Mouse (Mus musculus): ENCODE data around the gene Sox8. TPM values are rescaled to one million over a fixed set of nuclear protein-coding genes. Genes with fewer than 3 reads are reported as not detected.

Sox8 gene
- polyA plus RNA-seq, 1 experiment: 8.2 TPM

DNA sequence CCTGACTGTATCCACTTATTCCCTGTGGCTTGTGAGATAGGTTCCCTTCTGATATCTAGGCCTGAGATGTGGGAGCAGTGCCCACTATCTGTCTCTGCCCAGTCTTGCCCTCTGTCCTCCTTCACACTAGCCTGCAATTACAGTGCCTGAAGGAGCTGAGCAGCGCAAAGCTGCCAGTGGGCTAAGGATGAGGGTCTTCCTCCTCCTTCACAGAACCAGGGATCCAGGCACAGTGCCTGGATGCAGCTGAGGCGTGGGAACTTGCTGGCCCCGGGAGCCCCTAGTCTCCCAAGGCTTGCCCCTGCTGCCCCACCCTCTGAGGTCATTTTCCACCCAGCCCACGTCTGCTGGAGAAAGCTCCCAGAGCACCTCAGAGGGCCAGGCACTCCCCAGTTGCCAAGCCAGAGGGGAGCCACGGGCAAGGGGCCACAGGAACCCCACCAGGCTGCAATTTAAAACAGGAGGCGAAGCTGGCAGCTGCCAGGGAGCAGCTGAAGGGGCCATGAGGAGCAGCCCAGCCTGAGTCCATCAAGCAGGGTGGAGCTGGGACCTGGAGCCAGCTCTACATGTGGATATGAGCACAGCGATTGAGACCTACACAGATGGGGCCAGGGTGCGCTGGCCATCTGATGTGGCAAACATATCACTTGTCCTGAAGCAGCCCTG lies 40.0 kb downstream of the Sox8 start:
- TF ChIP-seq CTCF (IDR thresholded peaks at IDR 0.05; ENCODE audit: control insufficient read depth, insufficient read depth, insufficient replicate concordance, low read depth, low read length): no peak
- TF ChIP-seq POLR2A (IDR thresholded peaks at IDR 0.05; ENCODE audit: control insufficient read depth, low read depth, low read length): no peak
- no peaks in the 10 kb centered on the region for H3K27me3 ChIP-seq (ENCODE audit: control insufficient read depth, insufficient read depth, low read length)
- H3K4me1 ChIP-seq (ENCODE audit: control insufficient read depth, insufficient read depth, low read length): no peaks in the 10 kb centered on the region
- no peaks in the 10 kb centered on the region for H3K36me3 ChIP-seq (ENCODE audit: control insufficient read depth, insufficient read depth, low read length)
- no peak overlapping the region for H3K4me3 ChIP-seq (ENCODE audit: control insufficient read depth, low read depth, low read length)
- H3K27ac ChIP-seq (ENCODE audit: control insufficient read depth, insufficient read depth, low read depth, low read length): no peak overlapping the region

DNA sequence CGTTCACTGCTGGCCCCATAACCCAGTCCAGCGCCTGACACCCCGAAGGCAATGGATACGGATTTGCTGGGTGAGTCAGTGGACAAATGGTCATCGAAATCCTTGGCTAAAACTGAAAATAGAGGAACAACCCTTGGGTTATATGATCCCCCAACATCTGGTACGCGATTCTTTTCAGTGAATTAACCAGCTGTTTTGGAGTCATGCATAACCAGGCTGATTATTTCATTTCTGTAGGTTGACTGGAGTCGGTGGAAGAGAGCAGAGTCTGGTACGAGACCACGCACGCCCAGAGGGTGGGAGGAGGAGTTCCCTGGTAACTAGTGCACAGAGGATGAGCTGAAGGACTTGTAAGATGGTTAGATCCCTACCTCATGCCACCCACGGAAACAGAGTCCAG lies 48.4 kb downstream of the Sox8 start:
- TF ChIP-seq CTCF (IDR thresholded peaks at IDR 0.05; ENCODE audit: control insufficient read depth, insufficient read depth, insufficient replicate concordance, low read depth, low read length) (no peak), POLR2A (IDR thresholded peaks at IDR 0.05; ENCODE audit: control insufficient read depth, low read depth, low read length) (no peak)
- H3K4me1 ChIP-seq (ENCODE audit: control insufficient read depth, insufficient read depth, low read length): no peaks in the 10 kb centered on the region
- no peaks in the 10 kb centered on the region for H3K36me3 ChIP-seq (ENCODE audit: control insufficient read depth, insufficient read depth, low read length)
- H3K27ac ChIP-seq (ENCODE audit: control insufficient read depth, insufficient read depth, low read depth, low read length): no peak overlapping the region
- H3K4me3 ChIP-seq (ENCODE audit: control insufficient read depth, low read depth, low read length): no peak overlapping the region
- no peaks in the 10 kb centered on the region for H3K27me3 ChIP-seq (ENCODE audit: control insufficient read depth, insufficient read depth, low read length)

DNA sequence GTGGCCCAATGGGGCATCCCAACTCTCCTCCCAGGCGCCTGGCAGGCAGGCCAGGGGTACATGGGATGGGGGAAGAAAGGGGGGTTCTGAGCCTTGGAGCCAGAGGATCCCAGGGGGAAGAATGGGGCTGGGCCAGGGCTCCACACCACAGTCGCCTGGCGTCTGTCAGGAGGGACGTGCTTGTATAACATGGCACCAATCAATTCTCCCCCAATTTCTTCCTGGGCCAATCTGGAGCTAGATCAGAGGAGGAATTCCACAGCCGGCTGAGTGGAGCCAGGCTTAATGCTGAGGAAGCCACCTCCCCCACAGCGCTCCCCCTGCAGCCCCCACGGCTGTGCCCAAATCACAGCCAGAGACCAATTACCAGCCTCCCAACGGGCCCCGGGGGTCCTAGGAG lies 50.0 kb downstream of the Sox8 start:
- TF ChIP-seq POLR2A (IDR thresholded peaks at IDR 0.05; ENCODE audit: control insufficient read depth, low read depth, low read length) (no peak), CTCF (IDR thresholded peaks at IDR 0.05; ENCODE audit: control insufficient read depth, insufficient read depth, insufficient replicate concordance, low read depth, low read length) (no peak)
- Histone ChIP-seq H3K27me3 (ENCODE audit: control insufficient read depth, insufficient read depth, low read length) (no peaks in the 10 kb centered on the region), H3K4me1 (ENCODE audit: control insufficient read depth, insufficient read depth, low read length) (no peaks in the 10 kb centered on the region), H3K36me3 (ENCODE audit: control insufficient read depth, insufficient read depth, low read length) (no peaks in the 10 kb centered on the region), H3K4me3 (ENCODE audit: control insufficient read depth, low read depth, low read length) (no peak overlapping the region), H3K27ac (ENCODE audit: control insufficient read depth, insufficient read depth, low read depth, low read length) (no peak overlapping the region)

DNA sequence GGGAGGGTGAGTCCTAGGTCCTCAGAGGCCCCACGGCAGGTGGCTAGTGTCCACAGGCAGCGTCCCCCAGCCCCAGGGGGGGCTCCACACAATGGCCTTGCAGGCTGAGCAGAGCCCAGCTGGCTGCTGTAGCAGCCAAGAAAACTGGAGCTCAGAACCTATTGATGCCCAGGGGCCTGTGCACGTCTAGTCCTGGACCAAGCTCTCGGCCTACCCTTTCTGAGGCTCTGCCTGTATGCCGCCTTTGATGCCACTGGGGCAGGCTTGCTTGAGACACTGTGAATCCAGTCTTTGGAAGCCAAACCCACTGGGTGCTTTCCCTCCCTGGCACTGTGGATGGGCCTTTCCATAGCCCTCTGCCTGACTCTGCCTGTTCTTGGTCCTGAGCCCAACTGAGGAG lies 51.0 kb downstream of the Sox8 start:
- TF ChIP-seq POLR2A (IDR thresholded peaks at IDR 0.05; ENCODE audit: control insufficient read depth, low read depth, low read length): no peak
- no peak for TF ChIP-seq CTCF (IDR thresholded peaks at IDR 0.05; ENCODE audit: control insufficient read depth, insufficient read depth, insufficient replicate concordance, low read depth, low read length)
- H3K4me1 ChIP-seq (ENCODE audit: control insufficient read depth, insufficient read depth, low read length): no peaks in the 10 kb centered on the region
- no peaks in the 10 kb centered on the region for H3K36me3 ChIP-seq (ENCODE audit: control insufficient read depth, insufficient read depth, low read length)
- no peak overlapping the region for H3K4me3 ChIP-seq (ENCODE audit: control insufficient read depth, low read depth, low read length)
- H3K27ac ChIP-seq (ENCODE audit: control insufficient read depth, insufficient read depth, low read depth, low read length): no peak overlapping the region
- H3K27me3 ChIP-seq (ENCODE audit: control insufficient read depth, insufficient read depth, low read length): no peaks in the 10 kb centered on the region

DNA sequence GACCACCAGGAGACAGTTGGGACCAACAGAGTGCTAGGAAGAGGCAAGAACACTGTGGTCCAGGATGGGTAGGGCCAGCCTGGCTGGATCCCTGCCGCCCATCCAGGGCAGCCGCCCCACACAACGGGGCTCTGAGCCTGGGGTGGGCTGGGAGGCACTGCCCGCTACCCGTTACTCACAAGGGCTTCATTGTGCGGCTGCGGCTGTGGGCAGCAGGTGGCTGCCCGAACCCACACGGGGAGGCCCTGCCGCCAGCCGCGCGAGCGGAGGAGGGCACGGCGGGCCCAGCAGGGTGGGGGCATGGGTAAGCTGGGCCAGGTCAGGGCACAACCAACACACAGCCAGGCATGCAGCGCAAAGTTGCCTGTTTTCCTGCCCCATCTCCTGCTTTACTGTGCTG lies 52.3 kb downstream of the Sox8 start:
- Histone ChIP-seq H3K4me3 (ENCODE audit: control insufficient read depth, low read depth, low read length) (no peak overlapping the region), H3K4me1 (ENCODE audit: control insufficient read depth, insufficient read depth, low read length) (no peaks in the 10 kb centered on the region), H3K27me3 (ENCODE audit: control insufficient read depth, insufficient read depth, low read length) (no peaks in the 10 kb centered on the region), H3K36me3 (ENCODE audit: control insufficient read depth, insufficient read depth, low read length) (no peaks in the 10 kb centered on the region), H3K27ac (ENCODE audit: control insufficient read depth, insufficient read depth, low read depth, low read length) (no peak overlapping the region)
- no peak for TF ChIP-seq POLR2A (IDR thresholded peaks at IDR 0.05; ENCODE audit: control insufficient read depth, low read depth, low read length)
- TF ChIP-seq CTCF (IDR thresholded peaks at IDR 0.05; ENCODE audit: control insufficient read depth, insufficient read depth, insufficient replicate concordance, low read depth, low read length): no peak

- no peak overlapping the region for H3K27ac ChIP-seq (ENCODE audit: control insufficient read depth, insufficient read depth, low read depth, low read length)
- no peaks in the 10 kb centered on the region for H3K36me3 ChIP-seq (ENCODE audit: control insufficient read depth, insufficient read depth, low read length)
- TF ChIP-seq POLR2A (IDR thresholded peaks at IDR 0.05; ENCODE audit: control insufficient read depth, low read depth, low read length) (no peak), CTCF (IDR thresholded peaks at IDR 0.05; ENCODE audit: control insufficient read depth, insufficient read depth, insufficient replicate concordance, low read depth, low read length) (no peak)
- no peaks in the 10 kb centered on the region for H3K27me3 ChIP-seq (ENCODE audit: control insufficient read depth, insufficient read depth, low read length)
- H3K4me1 ChIP-seq (ENCODE audit: control insufficient read depth, insufficient read depth, low read length): no peaks in the 10 kb centered on the region
- no peak overlapping the region for H3K4me3 ChIP-seq (ENCODE audit: control insufficient read depth, low read depth, low read length)
Observed at GRCm38 (mm10) chr17:25516315-25516714, 54.2 kb downstream of the Sox8 start.

Other genes with a start within 250 kb of the Sox8 start
- gene Tpsab1, start 225.1 kb downstream of the Sox8 start, polyA plus RNA-seq (2012; rRNA removed): 0.20 and 0.26 TPM in 2 replicates
- gene Tpsb2, start 204.4 kb downstream of the Sox8 start, polyA plus RNA-seq (2012; rRNA removed): 0.10 and 0.61 TPM in 2 replicates
- gene Tpsg1, start 201.4 kb downstream of the Sox8 start, polyA plus RNA-seq (2012; rRNA removed): not detected in 2 replicates
- 78.4 and 84.0 TPM in 2 replicates for gene Cacna1h, start 136.9 kb downstream of the Sox8 start, polyA plus RNA-seq (2012; rRNA removed)
- 341 and 400 TPM in 2 replicates for gene Tekt4, start 116.1 kb downstream of the Sox8 start, polyA plus RNA-seq (2012; rRNA removed)
- 0.04 and 0.05 TPM in 2 replicates for gene Sstr5, start 73.4 kb downstream of the Sox8 start, polyA plus RNA-seq (2012; rRNA removed)
- 87.6 and 93.5 TPM in 2 replicates for gene Lmf1, start 8.4 kb upstream of the Sox8 start, polyA plus RNA-seq (2012; rRNA removed)
- 0.44 and 0.84 TPM in 2 replicates for gene Gng13, start 146.5 kb upstream of the Sox8 start, polyA plus RNA-seq (2012; rRNA removed)
- 16.1 and 18.9 TPM in 2 replicates for gene Chtf18, start 156.7 kb upstream of the Sox8 start, polyA plus RNA-seq (2012; rRNA removed)
- 8.3 and 9.8 TPM in 2 replicates for gene Rpusd1, start 157.0 kb upstream of the Sox8 start, polyA plus RNA-seq (2012; rRNA removed)
- gene Mslnl, start 165.4 kb upstream of the Sox8 start, polyA plus RNA-seq (2012; rRNA removed): 0.65 and 1.0 TPM in 2 replicates
- 0.63 and 0.82 TPM in 2 replicates for gene Msln, start 183.7 kb upstream of the Sox8 start, polyA plus RNA-seq (2012; rRNA removed)
- 17.9 and 20.3 TPM in 2 replicates for gene Narfl, start 203.1 kb upstream of the Sox8 start, polyA plus RNA-seq (2012; rRNA removed)
- gene Haghl, start 215.0 kb upstream of the Sox8 start, polyA plus RNA-seq (2012; rRNA removed): 81.1 and 83.4 TPM in 2 replicates
- gene Ccdc78, start 215.9 kb upstream of the Sox8 start, polyA plus RNA-seq (2012; rRNA removed): 1.3 and 1.6 TPM in 2 replicates
- gene Fam173a, start 222.2 kb upstream of the Sox8 start, polyA plus RNA-seq (2012; rRNA removed): 49.8 and 55.5 TPM in 2 replicates
- not detected in 2 replicates for gene AC134908.4, start 225.0 kb upstream of the Sox8 start, polyA plus RNA-seq (2012; rRNA removed)
- 19.4 and 21.1 TPM in 2 replicates for gene Metrn, start 226.4 kb upstream of the Sox8 start, polyA plus RNA-seq (2012; rRNA removed)
- 6.2 and 7.1 TPM in 2 replicates for gene Fbxl16, start 238.4 kb upstream of the Sox8 start, polyA plus RNA-seq (2012; rRNA removed)